Mouse (Mus musculus): Measurements from ENCODE around the gene Serpinb1c. TPM values are rescaled to one million over a fixed set of nuclear protein-coding genes. Genes with fewer than 3 reads are reported as not detected.

The Serpinb1c gene
- polyA plus RNA-seq, 1 experiment: not detected

DNA sequence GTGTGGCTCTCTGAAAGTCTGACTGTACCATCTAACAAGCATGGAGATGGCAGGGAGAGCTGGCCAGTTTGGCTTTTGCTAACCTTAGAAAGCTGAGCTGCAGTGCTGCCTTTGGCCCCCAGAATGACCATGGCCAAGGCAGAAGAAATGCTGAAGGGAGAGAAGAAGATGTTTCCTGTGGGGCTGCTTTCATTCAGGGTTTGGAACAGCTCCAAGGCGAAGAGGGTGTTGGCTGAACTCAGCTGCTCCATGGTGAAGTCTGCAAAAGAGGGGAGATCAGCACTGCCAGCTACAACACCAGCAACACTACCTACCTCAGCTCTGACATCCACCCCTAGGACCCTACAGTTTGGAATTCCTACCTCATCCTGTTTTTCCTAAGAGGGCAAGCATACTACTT lies 47.9 kb downstream of the Serpinb1c start:
- H3K4me1 ChIP-seq (ENCODE audit: control insufficient read depth, insufficient read depth, insufficient read length, low read length): peaks cover 11% of the 10 kb centered on the region; the same call in 1 of the 2 replicates
- H3K4me3 ChIP-seq (ENCODE audit: insufficient read depth, low read depth, low read length): 0 out of 2 replicates have a peak overlapping the region, but pooled peaks have one; percentile 7
- H3K27ac ChIP-seq (replicated peaks; ENCODE audit: low read depth, low read length): no peak overlapping the region

DNA sequence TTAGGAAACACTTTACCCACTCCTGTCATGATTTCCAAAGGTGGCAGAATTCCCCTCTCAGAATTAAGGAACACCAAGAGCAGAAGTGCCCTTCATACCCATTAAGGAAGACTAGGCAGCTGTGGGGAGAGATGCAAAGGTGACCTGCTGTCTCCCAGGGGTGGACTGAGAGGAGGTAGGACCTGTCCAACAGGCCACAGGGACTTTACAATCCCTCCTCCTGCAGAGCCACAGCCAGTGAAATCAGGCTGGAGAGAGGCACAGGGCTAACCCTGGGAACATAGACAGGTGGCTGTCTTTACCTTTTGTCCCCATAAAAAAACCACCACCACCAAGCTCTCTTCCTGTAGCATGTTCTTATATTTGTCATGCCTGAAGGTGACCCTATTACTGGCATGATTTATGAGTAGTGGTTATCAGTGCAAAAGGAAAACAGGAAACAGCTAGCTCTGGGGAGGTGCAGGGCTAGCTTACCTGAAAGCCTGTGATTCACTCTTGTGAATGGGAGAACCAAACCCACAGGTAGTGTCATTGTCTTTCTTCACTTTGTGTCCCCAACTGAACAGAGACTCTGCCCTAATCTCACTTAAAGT lies 48.4 kb downstream of the Serpinb1c start:
- Histone ChIP-seq H3K27ac (replicated peaks; ENCODE audit: low read depth, low read length) (no peak overlapping the region), H3K4me3 (ENCODE audit: insufficient read depth, low read depth, low read length) (no peak overlapping the region), H3K4me1 (ENCODE audit: control insufficient read depth, insufficient read depth, insufficient read length, low read length) (peaks cover 11% of the 10 kb centered on the region; the same call in 1 of the 2 replicates)

DNA sequence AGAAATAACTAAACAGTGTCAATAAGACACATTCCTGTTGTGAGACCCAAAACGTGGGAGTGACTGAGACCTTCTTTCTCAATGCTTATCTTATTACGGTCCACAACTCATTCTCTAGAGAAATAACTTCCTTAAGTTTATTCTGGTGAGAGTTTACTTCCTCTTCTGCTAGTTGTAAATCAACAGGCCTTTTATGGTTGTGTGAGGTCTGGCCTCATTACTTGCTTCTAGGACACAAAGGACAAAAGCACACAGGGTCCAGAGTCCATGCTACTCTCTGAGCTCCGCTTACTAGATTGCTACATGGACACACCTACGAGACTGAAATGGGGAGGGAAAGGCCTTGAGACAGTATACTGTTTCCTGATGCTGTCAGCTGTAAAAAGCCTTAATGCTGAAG lies 48.9 kb downstream of the Serpinb1c start:
- Histone ChIP-seq H3K4me1 (ENCODE audit: control insufficient read depth, insufficient read depth, insufficient read length, low read length) (peaks cover 11% of the 10 kb centered on the region; the same call in 1 of the 2 replicates), H3K4me3 (ENCODE audit: insufficient read depth, low read depth, low read length) (no peak overlapping the region), H3K27ac (replicated peaks; ENCODE audit: low read depth, low read length) (no peak overlapping the region)

DNA sequence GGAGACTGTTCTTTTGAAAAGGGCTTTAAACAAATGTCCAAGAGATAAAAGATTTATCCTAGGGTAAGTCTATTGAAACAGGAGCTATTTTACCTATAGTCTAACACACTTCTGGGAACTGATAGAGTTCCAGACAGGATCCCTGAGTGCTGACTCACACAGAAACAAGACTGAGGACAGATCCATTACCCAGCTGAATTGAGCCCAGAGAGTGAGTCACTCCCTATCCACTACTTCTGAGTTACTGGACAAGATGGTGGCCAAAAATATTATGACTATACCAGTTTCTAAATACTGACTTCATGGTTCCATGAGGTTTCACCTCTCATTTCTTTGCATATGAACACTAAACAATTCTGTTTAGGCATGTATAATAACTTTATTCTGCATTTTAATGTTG lies 51.8 kb downstream of the Serpinb1c start:
- Histone ChIP-seq H3K27ac (replicated peaks; ENCODE audit: low read depth, low read length) (no peak overlapping the region), H3K4me3 (ENCODE audit: insufficient read depth, low read depth, low read length) (no peak overlapping the region), H3K4me1 (ENCODE audit: control insufficient read depth, insufficient read depth, insufficient read length, low read length) (peaks cover 11% of the 10 kb centered on the region; the same call in 1 of the 2 replicates)

DNA sequence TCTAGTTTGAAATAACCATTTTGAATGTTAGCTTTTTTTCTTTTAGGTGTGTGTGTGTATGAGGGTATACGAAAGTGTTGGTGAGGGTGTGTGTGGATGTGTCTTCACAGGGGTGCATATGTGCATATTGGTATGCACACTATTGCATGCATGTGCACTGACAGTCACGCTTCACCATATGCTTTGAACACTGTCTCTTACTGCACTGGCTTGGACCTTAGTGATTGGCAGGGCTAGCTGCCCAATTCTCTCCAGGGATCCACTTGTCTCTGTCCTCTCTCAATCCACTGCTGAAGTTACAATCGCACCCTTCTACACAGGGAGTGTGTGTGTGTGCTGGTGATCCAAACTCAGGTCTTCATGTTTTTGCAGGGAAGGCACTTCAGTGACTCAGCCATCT lies 56.7 kb downstream of the Serpinb1c start:
- H3K4me1 ChIP-seq (ENCODE audit: control insufficient read depth, insufficient read depth, insufficient read length, low read length): no peaks in the 10 kb centered on the region
- H3K27ac ChIP-seq (replicated peaks; ENCODE audit: low read depth, low read length): no peak overlapping the region
- no peak overlapping the region for H3K4me3 ChIP-seq (ENCODE audit: insufficient read depth, low read depth, low read length)

DNA sequence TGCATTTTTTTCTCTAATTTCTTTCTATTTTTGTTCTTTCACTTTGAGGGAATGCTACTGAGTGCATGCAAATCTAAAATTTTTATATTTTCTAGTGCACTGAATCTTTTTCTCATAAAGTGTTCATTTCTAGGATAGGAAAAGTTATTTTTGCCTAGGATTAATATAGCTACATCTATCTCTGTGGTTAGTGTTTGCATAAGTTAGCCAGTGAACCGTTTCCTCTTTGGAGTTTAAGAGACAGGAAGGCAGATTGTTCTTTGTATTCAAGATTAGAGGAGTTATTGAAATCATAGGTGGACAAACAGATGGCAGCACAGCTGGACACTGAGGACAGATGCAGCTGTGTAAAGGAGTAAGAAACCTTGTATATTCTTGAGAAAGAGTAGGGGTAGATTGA lies 58.7 kb downstream of the Serpinb1c start:
- Histone ChIP-seq H3K27ac (replicated peaks; ENCODE audit: low read depth, low read length) (no peak overlapping the region), H3K4me3 (ENCODE audit: insufficient read depth, low read depth, low read length) (no peak overlapping the region), H3K4me1 (ENCODE audit: control insufficient read depth, insufficient read depth, insufficient read length, low read length) (no peaks in the 10 kb centered on the region)

DNA sequence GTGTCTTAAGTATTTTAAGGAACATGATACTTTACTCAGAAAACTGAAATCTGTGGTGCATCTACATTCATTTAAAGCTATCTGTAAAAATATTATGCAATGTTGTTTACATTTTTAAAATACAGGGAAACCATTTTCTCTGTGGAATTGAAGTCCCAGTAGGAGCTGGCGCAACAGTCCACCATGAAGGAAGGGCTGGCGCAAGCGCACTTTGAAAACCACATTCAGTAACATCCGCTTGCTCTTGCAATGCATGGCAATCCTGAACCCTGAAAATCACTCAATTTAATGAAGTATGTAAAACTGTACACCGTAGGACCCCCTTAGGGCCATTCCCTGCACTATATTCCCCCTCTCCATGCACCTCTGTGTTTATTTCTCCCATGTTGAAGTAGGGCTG lies 63.5 kb downstream of the Serpinb1c start:
- Histone ChIP-seq H3K4me3 (ENCODE audit: insufficient read depth, low read depth, low read length) (no peak overlapping the region), H3K4me1 (ENCODE audit: control insufficient read depth, insufficient read depth, insufficient read length, low read length) (no peaks in the 10 kb centered on the region), H3K27ac (replicated peaks; ENCODE audit: low read depth, low read length) (no peak overlapping the region)

DNA sequence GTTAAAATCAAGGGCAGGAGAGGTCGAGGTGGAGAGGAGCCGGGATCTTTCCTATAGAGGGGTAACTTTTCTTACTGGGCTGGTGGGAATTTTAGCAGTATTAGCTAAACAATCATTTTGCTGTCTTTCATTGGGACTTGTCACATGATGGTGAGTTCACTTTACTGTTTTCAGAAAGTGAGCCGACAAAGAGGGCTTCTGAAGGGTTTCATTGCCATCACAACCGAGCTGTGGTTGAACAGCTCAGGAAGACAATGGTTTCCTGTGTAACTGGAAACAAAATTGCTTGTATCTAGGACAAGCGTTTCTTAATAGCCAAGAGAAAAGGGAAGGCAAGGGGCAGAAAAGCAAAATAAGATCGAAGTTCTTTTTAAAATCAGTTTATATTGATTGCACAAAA lies 64.8 kb downstream of the Serpinb1c start:
- H3K4me3 ChIP-seq (ENCODE audit: insufficient read depth, low read depth, low read length): no peak overlapping the region
- H3K27ac ChIP-seq (replicated peaks; ENCODE audit: low read depth, low read length): no peak overlapping the region

DNA sequence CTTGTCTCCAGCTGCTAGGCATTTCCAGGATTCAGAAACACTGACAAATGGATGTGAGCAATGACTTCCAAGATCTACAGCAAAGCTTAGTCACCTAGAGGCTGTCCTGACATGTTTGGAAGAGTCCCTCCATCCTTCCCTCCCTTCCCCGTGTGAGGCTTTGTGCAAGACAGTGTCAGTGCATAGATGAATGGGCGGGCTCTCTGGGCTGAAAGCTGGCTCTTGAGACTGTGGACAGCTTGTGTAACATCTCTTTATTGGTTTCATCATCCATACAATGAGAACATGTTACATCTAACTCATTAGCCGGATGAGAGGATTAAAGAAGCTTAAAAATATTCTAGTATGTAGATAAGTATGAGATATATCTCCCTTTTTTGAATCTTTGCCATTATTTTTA lies 65.2 kb downstream of the Serpinb1c start:
- no peak overlapping the region for H3K27ac ChIP-seq (replicated peaks; ENCODE audit: low read depth, low read length)
- no peaks in the 10 kb centered on the region for H3K4me1 ChIP-seq (ENCODE audit: control insufficient read depth, insufficient read depth, insufficient read length, low read length)
- no peak overlapping the region for H3K4me3 ChIP-seq (ENCODE audit: insufficient read depth, low read depth, low read length)

More for the DNA sequence above, 64.8 kb downstream of the Serpinb1c start:
- H3K4me1 ChIP-seq (ENCODE audit: control insufficient read depth, insufficient read depth, insufficient read length, low read length): no peaks in the 10 kb centered on the region

DNA sequence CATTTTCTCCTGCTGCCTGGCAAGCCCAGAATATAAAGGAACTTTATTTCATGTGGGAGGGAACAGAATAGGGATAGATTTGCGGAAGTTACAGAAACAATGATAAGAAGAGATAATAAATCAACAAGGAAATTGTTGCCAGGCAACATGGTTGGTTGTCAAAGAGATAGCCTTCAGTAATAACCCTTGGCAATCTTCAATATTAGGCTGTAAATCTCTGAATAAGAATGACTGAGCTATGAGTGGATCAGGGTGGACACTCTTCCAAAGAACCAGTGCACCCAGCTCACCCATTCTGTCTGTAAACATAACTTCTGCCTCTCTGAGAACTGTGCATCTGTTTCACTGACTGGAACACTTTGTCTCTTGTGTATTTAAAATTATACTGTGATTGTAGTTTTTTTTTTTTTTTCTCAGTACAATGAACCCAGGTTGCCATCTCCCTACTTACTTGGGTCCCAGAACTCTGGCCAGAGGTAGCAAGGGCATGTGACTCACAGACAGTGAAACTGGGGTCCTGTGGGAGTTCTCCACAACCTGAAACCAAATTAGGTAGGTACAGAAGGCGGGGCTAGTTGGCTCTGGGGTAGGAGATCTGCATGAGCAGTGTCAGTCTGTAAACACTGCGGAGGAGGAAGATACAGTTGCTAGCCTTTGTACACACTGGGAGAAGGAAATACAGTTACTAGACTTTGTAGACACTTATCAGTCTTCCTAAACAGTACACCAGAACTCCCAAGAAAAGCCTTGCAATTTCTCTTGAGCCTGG lies 66.3 kb downstream of the Serpinb1c start:
- H3K27ac ChIP-seq (replicated peaks; ENCODE audit: low read depth, low read length): no peak overlapping the region
- no peak overlapping the region for H3K4me3 ChIP-seq (ENCODE audit: insufficient read depth, low read depth, low read length)
- H3K4me1 ChIP-seq (ENCODE audit: control insufficient read depth, insufficient read depth, insufficient read length, low read length): no peaks in the 10 kb centered on the region

Other genes starting within 250 kb of the Serpinb1c start
- gene Mylk4, start 114.3 kb downstream of the Serpinb1c start, polyA plus RNA-seq (2012; ENCODE audit: insufficient read depth, insufficient read length, missing spikeins): 2.5 and 11.1 TPM in 2 replicates
- gene Wrnip1, start 96.2 kb downstream of the Serpinb1c start, polyA plus RNA-seq (2012; ENCODE audit: insufficient read depth, insufficient read length, missing spikeins): 4.9 and 8.0 TPM in 2 replicates
- not detected in 2 replicates for gene D930007J09Rik, start 95.4 kb downstream of the Serpinb1c start, polyA plus RNA-seq (2012; ENCODE audit: insufficient read depth, insufficient read length, missing spikeins)
- 2.0 and 4.4 TPM in 2 replicates for gene Serpinb1a, start 47.0 kb downstream of the Serpinb1c start, polyA plus RNA-seq (2012; ENCODE audit: insufficient read depth, insufficient read length, missing spikeins)
- gene Serpinb6b, start 67.0 kb upstream of the Serpinb1c start, polyA plus RNA-seq (2012; ENCODE audit: insufficient read depth, insufficient read length, missing spikeins): 1.2 and 2.9 TPM in 2 replicates
- 6.1 and 9.8 TPM in 2 replicates for gene Serpinb9, start 105.0 kb upstream of the Serpinb1c start, polyA plus RNA-seq (2012; ENCODE audit: insufficient read depth, insufficient read length, missing spikeins)
- gene Serpinb9b, start 129.2 kb upstream of the Serpinb1c start, polyA plus RNA-seq (2012; ENCODE audit: insufficient read depth, insufficient read length, missing spikeins): not detected in 2 replicates
- not detected in 2 replicates for gene Serpinb1b, start 180.4 kb upstream of the Serpinb1c start, polyA plus RNA-seq (2012; ENCODE audit: insufficient read depth, insufficient read length, missing spikeins)